Mouse (Mus musculus): Measurements from ENCODE around the gene Tfap2a.
A peak's percentile ranks its signal among the peaks of the same experiment; 100 is the strongest.

The Tfap2a gene

GRCm38 (mm10) chr13:40738196-40738880 lies at the start of gene Tfap2a:
Tfap2a (minus strand) TSS chr13:40738376.
- DNase-seq (ENCODE audit: low spot score): no peak

GRCm38 (mm10) chr13:40784202-40784771 lies 46.1 kb upstream of the Tfap2a start:
- no peak for DNase-seq (ENCODE audit: low spot score)

GRCm38 (mm10) chr13:40757995-40758394 lies 19.8 kb upstream of the Tfap2a start:
- DNase-seq (ENCODE audit: low spot score): no peak

- DNase-seq (ENCODE audit: low spot score): no peak
These were observed 18.2 kb upstream of the Tfap2a start for GRCm38 (mm10) chr13:40756356-40756755.

- DNase-seq (ENCODE audit: low spot score): no peak
These were observed 15.9 kb upstream of the Tfap2a start for GRCm38 (mm10) chr13:40754091-40754490.

- no peak for DNase-seq (ENCODE audit: low spot score)
These were observed 13.7 kb upstream of the Tfap2a start for GRCm38 (mm10) chr13:40751889-40752288.

GRCm38 (mm10) chr13:40749603-40749905 lies 11.4 kb upstream of the Tfap2a start:
- no peak for DNase-seq (ENCODE audit: low spot score)

GRCm38 (mm10) chr13:40748785-40749602 lies 10.8 kb upstream of the Tfap2a start:
- DNase-seq (ENCODE audit: low spot score): peak; percentile 45

GRCm38 (mm10) chr13:40744111-40744805 lies 6.1 kb upstream of the Tfap2a start:
- DNase-seq (ENCODE audit: low spot score): no peak

- DNase-seq (ENCODE audit: low spot score): no peak
These were observed 5.0 kb upstream of the Tfap2a start for GRCm38 (mm10) chr13:40743221-40743620.

- no peak for DNase-seq (ENCODE audit: low spot score)
These were observed 3.8 kb upstream of the Tfap2a start for GRCm38 (mm10) chr13:40741841-40742550.

- no peak for DNase-seq (ENCODE audit: low spot score)
These were observed 3.3 kb upstream of the Tfap2a start for GRCm38 (mm10) chr13:40741436-40741835.

- DNase-seq (ENCODE audit: low spot score): no peak
These were observed 2.7 kb upstream of the Tfap2a start for GRCm38 (mm10) chr13:40740727-40741360.

GRCm38 (mm10) chr13:40739901-40740300 lies 1.7 kb upstream of the Tfap2a start:
- no peak for DNase-seq (ENCODE audit: low spot score)

- DNase-seq (ENCODE audit: low spot score): no peak
These were observed 1.0 kb upstream of the Tfap2a start for GRCm38 (mm10) chr13:40739121-40739650.

- no peak for DNase-seq (ENCODE audit: low spot score)
These were observed 415 bp downstream of the Tfap2a start for GRCm38 (mm10) chr13:40737761-40738160.

- DNase-seq (ENCODE audit: low spot score): no peak
These were observed 1.1 kb downstream of the Tfap2a start for GRCm38 (mm10) chr13:40737099-40737498.

GRCm38 (mm10) chr13:40736107-40736780 lies 1.9 kb downstream of the Tfap2a start:
- no peak for DNase-seq (ENCODE audit: low spot score)

- no peak for DNase-seq (ENCODE audit: low spot score)
These were observed 2.6 kb downstream of the Tfap2a start for GRCm38 (mm10) chr13:40735416-40736106.
